Mouse (Mus musculus): ENCODE results near the gene Camta1.

Camta1 gene

GRCm38 (mm10) chr4:151242751-151243150 lies 618.9 kb downstream of the Camta1 start:
- in situ Hi-C loops (cut with MboI; ENCODE audit: low pct_unique_long_range_greater_than_20kb in 1 of 2, low sequenced_read_pairs in 2 of 2, unreplicated experiment in 1 of 2) = no loop called here

GRCm38 (mm10) chr4:151240465-151240864 lies 621.2 kb downstream of the Camta1 start:
- in situ Hi-C loops (cut with MboI; ENCODE audit: low pct_unique_long_range_greater_than_20kb in 1 of 2, low sequenced_read_pairs in 2 of 2, unreplicated experiment in 1 of 2) = no loop called here

- in situ Hi-C loops (cut with MboI; ENCODE audit: low pct_unique_long_range_greater_than_20kb in 1 of 2, low sequenced_read_pairs in 2 of 2, unreplicated experiment in 1 of 2) = no loop called here
Observed at GRCm38 (mm10) chr4:151238970-151239684, 622.5 kb downstream of the Camta1 start.

DNA sequence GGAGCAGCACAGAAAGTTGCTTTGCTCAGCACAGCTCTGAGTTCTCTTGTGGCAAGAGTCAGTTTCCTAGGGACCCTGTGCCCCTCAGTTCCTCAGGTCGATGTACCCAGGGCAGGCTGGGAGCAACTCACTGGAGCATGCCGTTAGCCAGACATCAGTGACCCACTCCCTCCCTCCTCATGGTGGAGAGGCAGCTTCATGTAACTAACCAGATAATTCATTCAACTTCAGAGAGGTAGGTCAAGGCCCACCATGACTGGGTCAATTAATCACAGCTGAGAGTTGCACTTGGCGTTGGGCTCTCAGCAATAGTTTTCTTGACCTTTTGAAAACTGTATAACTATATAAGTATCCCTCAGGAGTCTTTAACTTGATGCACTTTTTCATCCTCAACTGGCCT lies 624.2 kb downstream of the Camta1 start:
- in situ Hi-C loops (cut with MboI; ENCODE audit: low pct_unique_long_range_greater_than_20kb in 1 of 2, low sequenced_read_pairs in 2 of 2, unreplicated experiment in 1 of 2) = no loop called here

DNA sequence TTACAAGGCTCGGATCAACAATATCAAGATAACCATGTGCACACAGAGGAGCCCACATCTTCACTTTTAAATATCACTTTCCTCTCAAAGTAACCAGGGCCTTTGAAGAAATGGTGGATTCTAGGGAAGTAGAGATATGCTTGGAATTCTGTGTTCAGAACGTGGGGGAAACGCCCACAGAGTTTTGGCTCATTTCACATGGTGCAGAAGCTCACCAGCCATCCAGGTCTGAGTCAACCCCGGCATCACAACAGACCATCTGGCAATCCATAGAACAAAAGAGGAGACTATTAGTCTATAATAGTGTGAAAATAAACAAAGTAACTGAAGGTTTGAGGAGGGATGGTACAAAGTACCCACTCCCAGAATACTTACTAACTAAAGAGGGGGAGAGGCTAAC lies 626.7 kb downstream of the Camta1 start:
- in situ Hi-C loops (cut with MboI; ENCODE audit: low pct_unique_long_range_greater_than_20kb in 1 of 2, low sequenced_read_pairs in 2 of 2, unreplicated experiment in 1 of 2) = no loop called here

- in situ Hi-C loops (cut with MboI; ENCODE audit: low pct_unique_long_range_greater_than_20kb in 1 of 2, low sequenced_read_pairs in 2 of 2, unreplicated experiment in 1 of 2) = no loop called here
Observed at GRCm38 (mm10) chr4:151232028-151232427, 629.6 kb downstream of the Camta1 start.

GRCm38 (mm10) chr4:151229073-151229472 lies 632.6 kb downstream of the Camta1 start:
- in situ Hi-C loops (cut with MboI; ENCODE audit: low pct_unique_long_range_greater_than_20kb in 1 of 2, low sequenced_read_pairs in 2 of 2, unreplicated experiment in 1 of 2) = no loop called here

DNA sequence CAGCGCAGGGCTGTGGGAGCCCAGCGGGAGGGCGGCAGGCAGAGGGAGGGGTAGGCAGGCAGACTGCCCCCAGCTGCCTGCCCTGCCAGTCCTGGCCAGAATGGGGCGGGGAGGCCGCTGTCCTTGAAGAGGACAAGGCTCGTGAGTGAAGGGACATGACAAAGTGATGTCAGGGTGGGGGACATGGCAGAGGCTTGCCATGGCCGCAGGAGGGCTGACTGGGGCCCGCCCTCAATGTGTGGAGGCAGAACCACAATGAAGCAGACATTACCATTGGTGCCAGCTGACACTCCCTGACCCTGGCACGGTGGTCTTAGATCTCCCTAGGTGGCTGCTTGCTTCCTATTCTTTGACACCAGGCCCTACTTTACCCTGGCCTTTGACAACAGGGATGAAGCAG lies 635.2 kb downstream of the Camta1 start:
- in situ Hi-C loops (cut with MboI; ENCODE audit: low pct_unique_long_range_greater_than_20kb in 1 of 2, low sequenced_read_pairs in 2 of 2, unreplicated experiment in 1 of 2) = no loop called here

DNA sequence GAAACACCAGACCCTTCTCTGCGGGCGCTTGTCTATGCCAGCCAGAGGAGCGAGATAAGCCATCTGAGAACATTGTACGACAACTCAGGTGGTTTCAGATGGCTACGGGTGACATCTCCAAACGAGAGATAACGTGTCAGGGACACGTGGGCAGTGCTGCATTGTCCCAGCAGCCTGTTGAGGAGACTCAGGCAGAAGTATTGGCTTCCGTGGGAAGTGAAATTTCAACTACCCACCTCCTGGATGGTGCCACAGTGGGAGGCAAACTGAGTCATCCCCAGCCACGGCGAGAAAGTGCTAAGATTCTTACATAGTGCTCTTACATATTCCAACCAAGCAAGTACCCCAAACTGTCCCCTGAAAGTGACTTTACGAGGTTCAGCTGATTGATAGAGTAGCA lies 637.7 kb downstream of the Camta1 start:
- in situ Hi-C loops (cut with MboI; ENCODE audit: low pct_unique_long_range_greater_than_20kb in 1 of 2, low sequenced_read_pairs in 2 of 2, unreplicated experiment in 1 of 2) = no loop called here

DNA sequence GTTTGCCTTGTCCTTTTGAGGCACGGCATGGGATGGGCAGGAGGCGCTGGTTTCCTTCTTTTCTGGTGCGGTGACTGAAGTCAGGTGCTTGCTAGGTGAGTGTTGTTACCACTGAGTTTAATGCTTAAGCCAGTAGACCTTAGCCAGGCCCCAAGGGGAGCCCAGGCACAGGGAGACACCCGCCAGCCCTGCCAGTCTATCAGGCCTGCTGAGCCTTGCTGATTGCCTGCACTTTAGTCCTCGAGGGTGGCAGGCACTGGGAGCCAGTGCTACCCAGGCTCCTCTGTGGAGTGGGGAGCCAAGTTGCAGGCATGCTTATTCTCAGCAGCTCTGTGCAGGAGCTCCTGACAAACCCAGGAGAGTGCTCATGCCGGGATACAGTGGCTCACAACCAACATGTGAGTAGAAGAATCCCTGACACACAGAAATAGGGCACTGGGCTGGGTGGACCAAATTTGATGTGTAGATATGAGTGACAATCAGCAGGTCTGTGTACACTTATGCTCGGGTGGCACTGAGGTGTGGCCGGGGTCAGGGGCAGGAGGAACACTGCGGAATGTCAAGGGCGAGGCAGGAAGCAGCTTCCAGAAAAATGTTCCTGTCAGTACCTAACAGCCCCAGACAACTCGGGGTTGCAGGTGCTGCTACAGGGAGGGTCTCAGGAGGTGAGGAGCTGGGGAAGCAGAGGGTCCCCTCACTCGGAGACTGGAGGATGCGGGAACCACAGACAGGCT lies 638.2 kb downstream of the Camta1 start:
- in situ Hi-C loops (cut with MboI; ENCODE audit: low pct_unique_long_range_greater_than_20kb in 1 of 2, low sequenced_read_pairs in 2 of 2, unreplicated experiment in 1 of 2) = no loop called here

DNA sequence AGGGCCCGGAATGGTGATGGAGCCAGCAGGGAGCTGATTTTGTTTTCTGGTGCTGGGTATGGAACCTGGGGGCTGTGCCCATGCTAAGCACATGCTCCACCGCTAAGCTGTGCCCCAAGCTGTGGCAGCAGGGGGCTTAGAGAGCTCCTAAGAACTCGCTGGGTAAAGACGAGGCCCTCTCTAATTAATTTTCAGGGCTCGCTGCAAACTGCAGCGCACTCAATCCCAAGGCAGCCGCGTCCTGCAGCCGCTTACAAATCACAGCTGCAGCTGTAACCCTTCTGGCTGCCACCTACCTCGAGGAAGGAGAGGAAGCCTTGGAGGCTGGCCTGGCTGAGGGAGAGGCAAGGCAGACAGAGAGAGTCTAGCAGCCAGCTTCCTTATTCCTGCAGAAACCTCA lies 639.0 kb downstream of the Camta1 start:
- in situ Hi-C loops (cut with MboI; ENCODE audit: low pct_unique_long_range_greater_than_20kb in 1 of 2, low sequenced_read_pairs in 2 of 2, unreplicated experiment in 1 of 2) = no loop called here

DNA sequence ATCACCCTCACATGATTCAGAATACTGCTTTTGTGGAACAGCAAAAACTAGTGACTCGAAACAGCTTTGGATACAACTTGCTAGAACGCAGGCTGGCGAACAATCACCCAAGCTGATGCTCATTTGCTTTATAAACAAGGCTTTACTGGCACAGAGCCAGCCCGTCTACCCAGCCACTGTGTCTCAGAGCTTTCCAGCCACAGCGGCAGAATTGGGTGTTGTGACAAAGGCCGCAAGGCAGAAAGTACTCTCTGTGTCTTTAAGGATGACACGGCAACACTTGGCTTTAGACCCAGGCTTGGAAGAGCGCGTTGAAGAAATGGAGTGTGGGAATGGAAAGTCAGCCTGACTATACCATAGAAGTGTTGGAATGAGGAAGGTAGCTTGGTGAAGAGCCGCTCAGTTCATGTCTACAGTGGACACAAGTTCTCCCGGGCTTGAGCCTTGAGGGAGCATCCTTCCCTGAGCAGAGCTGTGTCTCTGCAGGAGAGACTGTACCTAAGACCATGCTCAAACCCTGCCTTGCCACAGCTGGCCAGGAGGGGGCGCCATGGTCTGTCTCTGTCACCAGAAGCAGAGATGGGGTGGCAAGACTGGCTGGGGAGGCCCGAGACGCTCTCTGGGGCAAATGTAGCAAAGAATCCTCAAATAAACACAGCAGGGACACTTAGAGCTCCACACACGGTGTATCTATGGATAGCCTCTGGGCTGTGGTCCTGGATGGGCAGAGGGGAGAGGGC lies 645.0 kb downstream of the Camta1 start:
- in situ Hi-C loops (cut with MboI; ENCODE audit: low pct_unique_long_range_greater_than_20kb in 1 of 2, low sequenced_read_pairs in 2 of 2, unreplicated experiment in 1 of 2) = no loop called here

DNA sequence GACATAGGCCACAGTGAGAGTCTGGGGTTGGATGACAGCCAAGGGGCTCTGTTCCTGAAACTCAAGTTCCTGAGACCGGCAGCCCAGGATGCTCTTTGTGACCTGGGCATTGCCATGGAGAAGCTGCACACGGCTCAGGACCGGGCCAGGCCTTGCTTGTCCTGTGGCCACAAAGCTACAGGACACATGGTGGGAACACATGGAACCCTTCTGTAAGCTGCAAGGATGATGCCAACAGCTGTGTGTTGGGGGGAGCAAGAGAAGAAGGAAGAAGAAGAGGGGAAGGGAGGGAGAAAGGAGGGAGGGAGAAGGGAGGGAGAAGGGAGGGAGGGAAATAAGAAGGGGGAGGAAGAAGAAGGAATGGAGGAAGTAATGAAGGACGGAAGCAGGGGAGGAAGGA lies 645.8 kb downstream of the Camta1 start:
- in situ Hi-C loops (cut with MboI; ENCODE audit: low pct_unique_long_range_greater_than_20kb in 1 of 2, low sequenced_read_pairs in 2 of 2, unreplicated experiment in 1 of 2) = no loop called here

GRCm38 (mm10) chr4:151215179-151215578 lies 646.5 kb downstream of the Camta1 start:
- in situ Hi-C loops (cut with MboI; ENCODE audit: low pct_unique_long_range_greater_than_20kb in 1 of 2, low sequenced_read_pairs in 2 of 2, unreplicated experiment in 1 of 2) = no loop called here

GRCm38 (mm10) chr4:151213475-151213874 lies 648.2 kb downstream of the Camta1 start:
- in situ Hi-C loops (cut with MboI; ENCODE audit: low pct_unique_long_range_greater_than_20kb in 1 of 2, low sequenced_read_pairs in 2 of 2, unreplicated experiment in 1 of 2) = no loop called here

DNA sequence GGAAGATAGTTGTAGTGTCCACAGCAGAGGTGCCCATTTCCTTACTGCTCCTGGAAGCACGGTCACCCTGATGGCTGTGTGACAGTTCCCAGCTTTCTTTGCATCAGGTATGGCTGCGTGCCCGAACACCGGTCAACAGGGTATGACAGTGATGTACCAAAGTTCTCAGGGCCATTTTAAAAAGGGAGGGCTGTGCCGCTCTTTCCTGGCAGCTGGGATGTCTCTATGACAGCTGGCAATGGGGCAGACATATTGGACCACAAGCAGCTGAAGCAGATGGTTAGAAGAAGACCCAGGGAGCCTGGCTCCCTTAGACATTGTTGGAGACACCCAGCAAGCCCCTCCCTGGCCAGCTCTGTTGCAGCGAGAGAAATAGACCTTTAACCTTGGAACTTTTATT lies 649.7 kb downstream of the Camta1 start:
- in situ Hi-C loops (cut with MboI; ENCODE audit: low pct_unique_long_range_greater_than_20kb in 1 of 2, low sequenced_read_pairs in 2 of 2, unreplicated experiment in 1 of 2) = no loop called here

GRCm38 (mm10) chr4:151207566-151207965 lies 654.1 kb downstream of the Camta1 start:
- in situ Hi-C loops (cut with MboI; ENCODE audit: low pct_unique_long_range_greater_than_20kb in 1 of 2, low sequenced_read_pairs in 2 of 2, unreplicated experiment in 1 of 2) = no loop called here

GRCm38 (mm10) chr4:151202891-151203290 lies 658.8 kb downstream of the Camta1 start:
- in situ Hi-C loops (cut with MboI; ENCODE audit: low pct_unique_long_range_greater_than_20kb in 1 of 2, low sequenced_read_pairs in 2 of 2, unreplicated experiment in 1 of 2) = no loop called here

DNA sequence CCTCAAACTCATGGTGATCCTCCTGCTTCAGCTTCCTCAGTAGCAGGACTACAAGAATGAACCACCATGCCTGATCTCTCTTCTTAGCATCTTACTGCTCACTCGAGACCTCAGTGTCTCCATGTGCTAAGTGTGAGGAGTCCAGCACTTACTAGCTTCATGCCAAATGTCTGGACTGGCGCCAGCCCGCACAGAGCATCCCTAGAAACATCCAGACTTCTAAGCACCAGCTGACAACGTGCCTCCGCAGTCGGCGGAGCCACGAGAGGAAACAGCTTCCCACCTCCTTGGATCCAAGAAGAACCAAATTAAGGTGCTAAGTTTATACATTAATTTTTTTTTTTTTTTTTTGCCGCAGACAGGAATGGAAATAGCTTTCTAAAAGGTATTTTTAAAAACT lies 661.4 kb downstream of the Camta1 start:
- in situ Hi-C loops (cut with MboI; ENCODE audit: low pct_unique_long_range_greater_than_20kb in 1 of 2, low sequenced_read_pairs in 2 of 2, unreplicated experiment in 1 of 2) = no loop called here
